Mouse (Mus musculus) cerebellum, postnatal 10 days (tissue): ENCODE data around the gene Scin.

Source experiments
- DNase-seq, 2 experiments: peaks; one replicate each; pipeline ENCODE4 v3.0.0; 2021; ENCODE audit warnings: mixed read lengths in 2 of 2

The Scin gene

GRCm38 (mm10) chr12:40023014-40023642, 110.9 kb downstream of the Scin start:
- DNase-seq = no peak

GRCm38 (mm10) chr12:40022344-40022743, 111.7 kb downstream of the Scin start:
- DNase-seq = no peak

- DNase-seq = no peak
Observed at GRCm38 (mm10) chr12:40017955-40018505, 116.0 kb downstream of the Scin start.

GRCm38 (mm10) chr12:40016648-40017460, 117.2 kb downstream of the Scin start:
- DNase-seq = peak; percentile 15 to 16

GRCm38 (mm10) chr12:40016068-40016467, 118.0 kb downstream of the Scin start:
- no peak for DNase-seq

GRCm38 (mm10) chr12:40009866-40010265, 124.2 kb downstream of the Scin start:
- no peak for DNase-seq
